Mouse (Mus musculus): ENCODE measurements around the gene Rps6kc1. TPM values are rescaled to one million over a fixed set of nuclear protein-coding genes. Genes with fewer than 3 reads are reported as not detected.

Rps6kc1 gene
- polyA plus RNA-seq, 1 experiment, result 3.4 TPM

DNA sequence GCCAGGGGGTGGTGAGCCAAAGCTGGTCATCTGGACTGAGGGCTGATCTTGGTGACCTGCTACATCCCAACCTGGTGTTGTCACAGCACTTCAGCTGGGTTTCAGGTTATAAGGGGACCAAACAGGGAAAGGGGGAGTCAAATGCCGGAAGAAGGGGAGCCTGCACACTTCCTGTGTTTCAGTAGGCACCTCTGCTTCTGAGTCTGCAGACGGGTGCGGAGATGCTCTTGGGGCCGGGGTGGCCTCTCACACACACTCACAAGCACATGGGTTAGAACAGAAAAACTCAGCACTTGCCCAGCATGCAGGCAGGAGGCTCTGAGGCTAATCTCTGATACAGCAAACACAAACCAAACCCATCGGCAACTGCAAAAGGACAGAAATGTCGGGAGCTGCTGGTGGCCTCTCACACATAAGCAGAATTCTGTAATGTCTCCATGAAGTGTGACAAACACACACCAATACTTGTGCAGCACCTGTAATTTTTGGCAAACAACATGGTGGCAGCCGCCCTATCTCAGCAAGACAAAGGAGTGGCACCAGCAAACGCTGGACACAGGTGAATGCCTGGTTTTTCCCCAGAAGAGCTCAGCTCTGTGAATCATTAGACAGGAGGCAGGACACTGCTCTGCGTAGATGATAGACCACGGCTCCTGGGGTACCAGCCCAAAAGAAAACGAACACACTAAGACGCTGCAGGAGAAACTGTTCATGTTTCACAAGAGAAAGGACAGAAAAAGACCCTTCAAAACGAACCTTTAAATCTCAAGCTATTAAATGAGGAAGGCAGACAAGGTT is 139.3 kb downstream of the Rps6kc1 start:
- Histone ChIP-seq H3K27ac (replicated peaks; ENCODE audit: low read depth, low read length) (no peak overlapping the region), H3K4me1 (ENCODE audit: control insufficient read depth, insufficient read depth, insufficient read length, low read length) (no peaks in the 10 kb centered on the region; the same call in 1 of the 2 replicates), H3K4me3 (ENCODE audit: insufficient read depth, low read depth, low read length) (no peak overlapping the region)

- no peak overlapping the region for H3K4me3 ChIP-seq (ENCODE audit: insufficient read depth, low read depth, low read length)
- H3K4me1 ChIP-seq (ENCODE audit: control insufficient read depth, insufficient read depth, insufficient read length, low read length), result no peaks in the 10 kb centered on the region; the same call in 1 of the 2 replicates
- H3K27ac ChIP-seq (replicated peaks; ENCODE audit: low read depth, low read length), result no peak overlapping the region
Observed at GRCm38 (mm10) chr1:190769748-190770147, 141.8 kb downstream of the Rps6kc1 start.

DNA sequence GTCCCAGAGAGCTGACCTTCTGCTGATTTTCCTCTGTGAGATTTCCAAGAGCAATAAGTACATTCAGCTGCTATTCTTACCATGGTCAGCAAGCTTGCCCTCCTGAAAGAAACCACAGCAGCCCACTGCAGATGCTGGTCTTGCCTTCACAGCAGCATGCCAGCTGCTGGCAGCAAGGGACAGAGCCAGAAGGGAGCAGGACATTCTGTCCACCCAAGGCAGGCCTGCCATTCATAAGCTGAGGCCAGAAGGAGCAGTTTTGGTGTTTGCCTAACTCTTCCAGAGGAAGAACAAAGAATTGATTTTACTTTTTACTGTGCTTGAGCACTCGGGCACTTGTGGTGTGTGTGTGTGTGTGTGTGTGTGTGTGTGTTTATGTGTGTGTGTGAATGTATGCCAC is 143.3 kb downstream of the Rps6kc1 start:
- H3K4me1 ChIP-seq (ENCODE audit: control insufficient read depth, insufficient read depth, insufficient read length, low read length), result no peaks in the 10 kb centered on the region; the same call in 1 of the 2 replicates
- H3K4me3 ChIP-seq (ENCODE audit: insufficient read depth, low read depth, low read length), result no peak overlapping the region

DNA sequence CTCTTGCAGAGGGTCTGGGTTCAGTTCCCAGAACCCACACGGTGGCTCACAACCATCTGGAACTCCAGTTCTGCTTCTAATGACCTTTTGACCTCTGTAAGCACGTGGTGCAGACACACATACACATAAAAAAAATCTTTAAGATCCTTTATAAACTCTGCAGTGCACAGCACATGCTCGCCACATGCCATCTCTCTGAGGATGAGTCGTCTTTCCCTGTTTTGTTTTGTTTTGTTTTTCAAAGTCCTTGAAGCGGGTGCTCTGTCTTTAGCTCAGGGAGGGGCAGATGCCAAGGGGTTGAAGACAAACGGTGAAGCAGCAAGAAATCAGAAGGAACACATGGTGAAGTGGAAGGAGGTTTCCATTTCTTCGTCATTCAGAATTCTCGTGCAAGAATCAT is 143.9 kb downstream of the Rps6kc1 start:
- H3K4me3 ChIP-seq (ENCODE audit: insufficient read depth, low read depth, low read length), result no peak overlapping the region
- H3K4me1 ChIP-seq (ENCODE audit: control insufficient read depth, insufficient read depth, insufficient read length, low read length), result no peaks in the 10 kb centered on the region; the same call in 1 of the 2 replicates
- H3K27ac ChIP-seq (replicated peaks; ENCODE audit: low read depth, low read length), result no peak overlapping the region

More for the DNA sequence above, 143.3 kb downstream of the Rps6kc1 start:
- H3K27ac ChIP-seq (replicated peaks; ENCODE audit: low read depth, low read length), result no peak overlapping the region

DNA sequence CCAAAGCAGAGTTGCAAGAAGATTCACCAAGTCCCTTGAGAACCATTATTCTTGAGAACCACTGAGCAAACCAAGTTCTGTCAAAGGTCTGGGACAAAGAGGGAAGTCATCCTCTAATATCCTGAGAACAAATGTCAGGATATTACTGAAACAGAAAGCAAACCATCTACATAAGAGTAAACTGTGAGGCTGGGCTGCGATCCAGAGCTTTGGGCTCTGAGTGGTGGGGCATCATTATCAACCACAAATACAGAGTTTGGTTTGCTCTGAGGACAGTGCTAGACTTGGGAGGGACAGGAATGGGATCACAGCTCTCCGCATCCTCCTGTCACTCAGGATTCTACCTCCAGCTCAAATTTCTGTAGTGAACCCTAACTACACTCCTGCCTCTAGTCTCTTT is 144.8 kb downstream of the Rps6kc1 start:
- Histone ChIP-seq H3K4me3 (ENCODE audit: insufficient read depth, low read depth, low read length) (no peak overlapping the region), H3K4me1 (ENCODE audit: control insufficient read depth, insufficient read depth, insufficient read length, low read length) (no peaks in the 10 kb centered on the region; the same call in 1 of the 2 replicates)

DNA sequence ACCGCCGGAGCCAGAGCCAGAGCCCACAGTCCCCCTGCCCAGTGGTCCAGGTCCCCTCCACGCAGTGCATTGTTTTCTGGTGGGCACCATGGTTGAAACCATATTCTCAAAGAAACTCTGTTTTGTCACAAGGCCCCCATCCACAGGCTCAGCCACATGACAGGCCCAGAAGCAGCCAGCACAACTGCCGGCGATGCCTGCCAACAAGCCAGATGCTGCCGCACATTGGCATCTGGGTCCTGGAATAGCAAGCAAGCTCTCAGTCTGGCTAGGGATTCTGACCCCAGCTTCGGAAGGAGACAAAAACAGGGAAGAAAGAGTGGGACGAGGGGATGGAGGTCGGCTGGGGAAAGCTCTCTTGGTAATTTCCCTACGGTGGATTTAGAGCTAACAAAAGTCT is 147.8 kb downstream of the Rps6kc1 start:
- H3K4me3 ChIP-seq (ENCODE audit: insufficient read depth, low read depth, low read length), result no peak overlapping the region
- H3K4me1 ChIP-seq (ENCODE audit: control insufficient read depth, insufficient read depth, insufficient read length, low read length), result no peaks in the 10 kb centered on the region; the same call in 1 of the 2 replicates
- H3K27ac ChIP-seq (replicated peaks; ENCODE audit: low read depth, low read length), result no peak overlapping the region

More for the DNA sequence above, 144.8 kb downstream of the Rps6kc1 start:
- H3K27ac ChIP-seq (replicated peaks; ENCODE audit: low read depth, low read length), result no peak overlapping the region

GRCm38 (mm10) chr1:190761786-190762185 is 149.8 kb downstream of the Rps6kc1 start:
- no peak overlapping the region for H3K27ac ChIP-seq (replicated peaks; ENCODE audit: low read depth, low read length)
- no peaks in the 10 kb centered on the region for H3K4me1 ChIP-seq (ENCODE audit: control insufficient read depth, insufficient read depth, insufficient read length, low read length)
- no peak overlapping the region for H3K4me3 ChIP-seq (ENCODE audit: insufficient read depth, low read depth, low read length)

DNA sequence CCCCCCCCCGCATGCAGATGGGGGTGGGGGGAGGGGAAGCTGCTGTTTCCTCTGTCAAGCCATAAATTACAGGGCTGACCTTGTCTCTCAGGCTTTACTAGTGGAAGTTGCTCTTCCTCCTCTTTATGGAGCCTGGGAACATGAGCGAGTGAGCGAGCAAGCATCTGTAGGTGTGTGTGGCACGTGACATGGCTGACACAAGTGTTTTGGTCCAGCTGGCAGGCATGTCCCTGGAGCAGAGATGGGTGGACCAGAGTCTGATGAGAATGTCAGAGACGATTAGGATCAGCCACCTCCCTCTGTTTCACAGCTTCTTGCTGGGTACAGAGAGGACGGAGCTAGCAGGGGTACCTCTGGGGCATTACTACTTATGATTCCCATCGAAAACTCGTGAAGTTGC is 153.7 kb downstream of the Rps6kc1 start:
- Histone ChIP-seq H3K4me3 (ENCODE audit: insufficient read depth, low read depth, low read length) (no peak overlapping the region), H3K4me1 (ENCODE audit: control insufficient read depth, insufficient read depth, insufficient read length, low read length) (no peaks in the 10 kb centered on the region), H3K27ac (replicated peaks; ENCODE audit: low read depth, low read length) (no peak overlapping the region)

- Histone ChIP-seq H3K4me3 (ENCODE audit: insufficient read depth, low read depth, low read length) (no peak overlapping the region), H3K27ac (replicated peaks; ENCODE audit: low read depth, low read length) (no peak overlapping the region), H3K4me1 (ENCODE audit: control insufficient read depth, insufficient read depth, insufficient read length, low read length) (no peaks in the 10 kb centered on the region)
Observed at GRCm38 (mm10) chr1:190751794-190752570, 159.6 kb downstream of the Rps6kc1 start.

DNA sequence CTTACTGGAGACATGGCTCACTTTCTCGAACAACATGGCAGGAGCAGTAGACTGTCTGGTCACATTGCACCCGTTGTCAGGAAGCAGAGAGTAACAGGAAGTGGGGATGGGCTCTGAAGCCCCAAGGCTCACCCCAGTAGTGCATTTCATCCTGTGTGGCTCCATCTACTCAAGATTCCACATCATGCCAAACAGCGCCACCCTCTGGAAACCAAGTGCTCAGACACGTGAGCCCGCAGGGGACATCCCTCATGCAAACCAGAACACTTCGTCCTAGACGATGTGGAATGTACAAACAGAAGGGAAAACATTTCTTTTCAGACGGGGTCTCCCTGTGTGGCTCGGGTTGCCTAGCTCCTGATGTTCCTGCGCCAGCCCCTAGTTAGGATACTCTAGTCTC is 162.6 kb downstream of the Rps6kc1 start:
- H3K27ac ChIP-seq (replicated peaks; ENCODE audit: low read depth, low read length), result no peak overlapping the region
- H3K4me3 ChIP-seq (ENCODE audit: insufficient read depth, low read depth, low read length), result no peak overlapping the region
- H3K4me1 ChIP-seq (ENCODE audit: control insufficient read depth, insufficient read depth, insufficient read length, low read length), result no peaks in the 10 kb centered on the region

- no peak overlapping the region for H3K4me3 ChIP-seq (ENCODE audit: insufficient read depth, low read depth, low read length)
- no peak overlapping the region for H3K27ac ChIP-seq (replicated peaks; ENCODE audit: low read depth, low read length)
- H3K4me1 ChIP-seq (ENCODE audit: control insufficient read depth, insufficient read depth, insufficient read length, low read length), result no peaks in the 10 kb centered on the region
Observed at GRCm38 (mm10) chr1:190741421-190741820, 170.1 kb downstream of the Rps6kc1 start.

- H3K27ac ChIP-seq (replicated peaks; ENCODE audit: low read depth, low read length), result no peak overlapping the region
- H3K4me1 ChIP-seq (ENCODE audit: control insufficient read depth, insufficient read depth, insufficient read length, low read length), result no peaks in the 10 kb centered on the region
- no peak overlapping the region for H3K4me3 ChIP-seq (ENCODE audit: insufficient read depth, low read depth, low read length)
Observed at GRCm38 (mm10) chr1:190732803-190733202, 178.8 kb downstream of the Rps6kc1 start.

DNA sequence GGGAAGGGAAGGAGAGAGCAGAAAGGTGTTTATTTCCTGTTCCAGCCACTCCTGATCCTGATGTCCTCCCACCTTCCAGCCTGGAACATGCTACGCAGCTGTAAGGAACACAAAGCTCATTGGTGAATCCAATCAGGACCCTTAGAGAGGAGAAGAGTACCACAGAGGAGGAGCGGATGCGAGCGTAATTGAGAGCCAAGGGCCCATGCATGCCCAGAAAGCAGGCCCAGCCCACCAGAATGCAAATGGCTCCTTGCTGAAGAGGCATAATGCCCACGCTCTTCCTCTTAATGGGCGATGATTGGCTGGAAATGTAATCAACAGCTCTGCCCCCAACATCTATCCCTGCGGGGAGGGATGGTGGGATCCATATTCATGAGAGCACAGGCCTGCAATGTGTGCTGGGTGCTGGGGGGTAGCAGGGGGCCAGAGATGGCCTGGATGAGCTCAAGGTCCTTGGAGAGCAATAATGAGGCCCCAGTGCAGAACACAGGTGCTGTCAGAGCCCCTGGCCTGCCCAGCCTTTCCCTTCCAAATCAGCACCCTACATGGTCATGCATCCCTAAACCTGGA is 182.0 kb downstream of the Rps6kc1 start:
- no peak overlapping the region for H3K27ac ChIP-seq (replicated peaks; ENCODE audit: low read depth, low read length)

DNA sequence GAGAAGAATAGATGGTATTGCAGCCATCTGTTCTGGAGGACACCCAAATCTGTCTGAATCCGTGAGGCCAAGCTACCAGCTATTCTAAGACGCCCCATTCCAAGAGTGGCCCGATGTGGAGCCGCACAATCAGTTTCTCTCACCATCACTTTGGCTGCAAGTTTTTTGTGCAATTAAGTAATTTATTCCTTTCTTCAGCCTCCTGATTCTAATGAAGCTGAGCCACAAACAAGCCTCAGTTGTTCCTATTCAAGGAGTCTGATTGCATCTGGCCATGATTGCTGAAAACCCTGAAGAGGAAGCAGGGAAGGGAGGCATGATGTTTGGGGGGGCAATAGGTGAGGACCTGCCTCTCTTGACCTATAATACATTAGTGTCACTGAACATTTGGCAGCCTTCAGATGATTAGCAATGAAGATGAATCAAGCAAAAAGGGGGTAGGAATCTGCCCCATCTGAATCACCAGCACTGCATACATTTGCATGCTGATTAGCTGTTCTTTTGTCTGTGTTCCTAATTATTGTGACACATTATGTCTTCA is 183.4 kb downstream of the Rps6kc1 start:
- Histone ChIP-seq H3K27ac (replicated peaks; ENCODE audit: low read depth, low read length) (no peak overlapping the region), H3K4me3 (ENCODE audit: insufficient read depth, low read depth, low read length) (no peak overlapping the region), H3K4me1 (ENCODE audit: control insufficient read depth, insufficient read depth, insufficient read length, low read length) (no peaks in the 10 kb centered on the region)

More for the DNA sequence above, 182.0 kb downstream of the Rps6kc1 start:
- H3K4me3 ChIP-seq (ENCODE audit: insufficient read depth, low read depth, low read length), result no peak overlapping the region
- H3K4me1 ChIP-seq (ENCODE audit: control insufficient read depth, insufficient read depth, insufficient read length, low read length), result no peaks in the 10 kb centered on the region

DNA sequence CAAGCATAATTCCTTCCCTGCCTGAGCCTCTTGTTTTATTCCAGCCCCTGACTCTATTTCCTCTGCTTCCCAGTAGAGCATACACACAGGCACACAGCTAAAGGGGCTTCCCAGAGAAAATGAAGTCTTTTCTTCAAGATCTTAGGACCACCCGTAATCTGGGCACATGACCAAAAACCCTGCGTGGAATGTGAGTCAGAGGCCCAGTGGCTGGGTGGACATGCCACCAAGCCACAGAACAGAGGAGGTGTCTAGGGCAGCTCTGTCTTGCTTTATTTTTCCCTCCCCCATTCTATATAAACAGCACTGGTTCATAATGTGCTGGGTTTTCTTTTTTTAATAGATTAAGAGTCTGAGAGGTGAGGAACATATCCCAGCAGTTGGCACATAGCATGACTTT is 184.2 kb downstream of the Rps6kc1 start:
- H3K4me3 ChIP-seq (ENCODE audit: insufficient read depth, low read depth, low read length), result no peak overlapping the region
- no peak overlapping the region for H3K27ac ChIP-seq (replicated peaks; ENCODE audit: low read depth, low read length)
- no peaks in the 10 kb centered on the region for H3K4me1 ChIP-seq (ENCODE audit: control insufficient read depth, insufficient read depth, insufficient read length, low read length)
